Mouse (Mus musculus) adrenal gland, postnatal 25 days (tissue): ENCODE measurements at regions not wholly inside any gene's neighbourhood (a gene's known extent, or its start where the extent isn't known, plus 50 kb on each side); places are given as distances from the start of the nearest gene placed in this dataset.

ENCODE experiments used
- DNase-seq: peaks from one replicate; pipeline ENCODE4 v3.0.0; 2021; ENCODE audit warnings: mixed read lengths

- DNase-seq = no peak
Measured at GRCm38 (mm10) chr3:151931096-151931495, 93.7 kb upstream of the Ptgfr start.

GRCm38 (mm10) chr3:151914010-151914513, 76.6 kb upstream of the Ptgfr start:
- peak; percentile 10 for DNase-seq

GRCm38 (mm10) chr3:151912292-151912691, 74.9 kb upstream of the Ptgfr start:
- peak; percentile 3 for DNase-seq

- no peak for DNase-seq
Measured at GRCm38 (mm10) chr3:151910851-151911250, 73.4 kb upstream of the Ptgfr start.

GRCm38 (mm10) chr3:151909344-151909743, 71.9 kb upstream of the Ptgfr start:
- DNase-seq = no peak

- DNase-seq = no peak
Measured at GRCm38 (mm10) chr3:151908886-151909285, 71.5 kb upstream of the Ptgfr start.

- DNase-seq = no peak
Measured at GRCm38 (mm10) chr3:151905775-151906174, 68.3 kb upstream of the Ptgfr start.

GRCm38 (mm10) chr3:151903169-151903568, 65.7 kb upstream of the Ptgfr start:
- no peak for DNase-seq

GRCm38 (mm10) chr3:151902216-151902827, 64.9 kb upstream of the Ptgfr start:
- DNase-seq = no peak

- DNase-seq = no peak
Measured at GRCm38 (mm10) chr3:151899676-151900075, 62.2 kb upstream of the Ptgfr start.

- no peak for DNase-seq
Measured at GRCm38 (mm10) chr3:151899094-151899493, 61.7 kb upstream of the Ptgfr start.

- no peak for DNase-seq
Measured at GRCm38 (mm10) chr3:151896320-151896719, 58.9 kb upstream of the Ptgfr start.

GRCm38 (mm10) chr3:151894712-151895111, 57.3 kb upstream of the Ptgfr start:
- no peak for DNase-seq

- DNase-seq = no peak
Measured at GRCm38 (mm10) chr3:151893421-151894235, 56.2 kb upstream of the Ptgfr start.

- DNase-seq = peak; percentile 55
Measured at GRCm38 (mm10) chr3:151891760-151892253, 54.4 kb upstream of the Ptgfr start.

GRCm38 (mm10) chr3:151891336-151891735, 53.9 kb upstream of the Ptgfr start:
- DNase-seq = no peak

- no peak for DNase-seq
Measured at GRCm38 (mm10) chr3:151889738-151890137, 52.3 kb upstream of the Ptgfr start.
